Mouse (Mus musculus): ENCODE measurements at regions not wholly inside any gene's neighbourhood (a gene's known extent, or its start where the extent isn't known, plus 50 kb on each side); places are given as distances from the start of the nearest gene placed in this dataset.

GRCm38 (mm10) chr17:51258316-51258715, 79.2 kb upstream of the Tbc1d5 start:
- no peak overlapping the region for H3K9ac ChIP-seq (ENCODE audit: low read depth, low read length)
- H3K9me3 ChIP-seq (replicated peaks; ENCODE audit: control insufficient read depth, low read length): no peaks in the 10 kb centered on the region
- H3K27ac ChIP-seq (ENCODE audit: low read depth, low read length): no peak overlapping the region
- no peak for ATAC-seq (replicated peaks; ENCODE audit: insufficient number of reproducible peaks, low FRiP score, low TSS enrichment)
- no peak overlapping the region for H3K4me2 ChIP-seq
- no peak overlapping the region for H3K4me3 ChIP-seq (ENCODE audit: low read depth, low read length)
- 56% methylated on average over 5 of the region's 5 CpGs for WGBS (ENCODE audit: insufficient replicate concordance)
- no peaks in the 10 kb centered on the region for H3K36me3 ChIP-seq (ENCODE audit: control insufficient read depth, insufficient read depth, low read length)
- no peaks in the 10 kb centered on the region for H3K27me3 ChIP-seq (ENCODE audit: control insufficient read depth, insufficient read depth, low read length)
- H3K4me1 ChIP-seq (ENCODE audit: control insufficient read depth, insufficient read depth, low read length): no peaks in the 10 kb centered on the region

GRCm38 (mm10) chr17:51248543-51248942, 69.4 kb upstream of the Tbc1d5 start:
- no peak overlapping the region for H3K27ac ChIP-seq (ENCODE audit: low read depth, low read length)
- no peak overlapping the region for H3K4me2 ChIP-seq
- H3K9ac ChIP-seq (ENCODE audit: low read depth, low read length): no peak overlapping the region
- no peaks in the 10 kb centered on the region for H3K9me3 ChIP-seq (replicated peaks; ENCODE audit: control insufficient read depth, low read length)
- 36% methylated on average over 6 of the region's 6 CpGs for WGBS (ENCODE audit: insufficient replicate concordance)
- H3K27me3 ChIP-seq (ENCODE audit: control insufficient read depth, insufficient read depth, low read length): no peaks in the 10 kb centered on the region
- no peak for ATAC-seq (replicated peaks; ENCODE audit: insufficient number of reproducible peaks, low FRiP score, low TSS enrichment)
- H3K4me3 ChIP-seq (ENCODE audit: low read depth, low read length): no peak overlapping the region
- H3K4me1 ChIP-seq (ENCODE audit: control insufficient read depth, insufficient read depth, low read length): no peaks in the 10 kb centered on the region
- H3K36me3 ChIP-seq (ENCODE audit: control insufficient read depth, insufficient read depth, low read length): no peaks in the 10 kb centered on the region

DNA sequence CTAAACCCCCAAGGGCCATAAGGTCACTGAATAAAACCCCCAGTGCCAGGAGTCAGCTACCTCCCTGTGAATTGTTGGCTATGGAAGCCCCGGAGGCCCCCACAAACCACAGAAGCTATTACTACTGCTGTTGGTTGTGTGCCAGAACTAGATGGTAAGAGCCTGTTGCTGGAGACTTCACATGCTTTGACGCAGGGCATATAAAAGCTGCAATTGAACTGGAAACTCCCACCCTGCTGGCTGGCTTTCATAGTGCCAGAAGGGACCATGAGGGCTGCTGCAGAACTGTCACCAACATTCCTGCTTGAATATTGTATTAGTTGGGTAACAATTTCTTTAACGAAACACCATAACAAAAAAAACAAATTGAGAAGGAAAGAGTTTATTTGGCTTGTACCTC, 66.9 kb upstream of the Tbc1d5 start:
- Histone ChIP-seq H3K9ac (ENCODE audit: low read depth, low read length) (no peak overlapping the region), H3K4me2 (no peak overlapping the region), H3K9me3 (replicated peaks; ENCODE audit: control insufficient read depth, low read length) (no peaks in the 10 kb centered on the region), H3K27ac (ENCODE audit: low read depth, low read length) (no peak overlapping the region), H3K4me3 (ENCODE audit: low read depth, low read length) (no peak overlapping the region), H3K4me1 (ENCODE audit: control insufficient read depth, insufficient read depth, low read length) (no peaks in the 10 kb centered on the region), H3K36me3 (ENCODE audit: control insufficient read depth, insufficient read depth, low read length) (no peaks in the 10 kb centered on the region), H3K27me3 (ENCODE audit: control insufficient read depth, insufficient read depth, low read length) (no peaks in the 10 kb centered on the region)
- no peak for ATAC-seq (replicated peaks; ENCODE audit: insufficient number of reproducible peaks, low FRiP score, low TSS enrichment)
- WGBS (ENCODE audit: insufficient replicate concordance): 89% methylated on average over 3 of the region's 3 CpGs

DNA sequence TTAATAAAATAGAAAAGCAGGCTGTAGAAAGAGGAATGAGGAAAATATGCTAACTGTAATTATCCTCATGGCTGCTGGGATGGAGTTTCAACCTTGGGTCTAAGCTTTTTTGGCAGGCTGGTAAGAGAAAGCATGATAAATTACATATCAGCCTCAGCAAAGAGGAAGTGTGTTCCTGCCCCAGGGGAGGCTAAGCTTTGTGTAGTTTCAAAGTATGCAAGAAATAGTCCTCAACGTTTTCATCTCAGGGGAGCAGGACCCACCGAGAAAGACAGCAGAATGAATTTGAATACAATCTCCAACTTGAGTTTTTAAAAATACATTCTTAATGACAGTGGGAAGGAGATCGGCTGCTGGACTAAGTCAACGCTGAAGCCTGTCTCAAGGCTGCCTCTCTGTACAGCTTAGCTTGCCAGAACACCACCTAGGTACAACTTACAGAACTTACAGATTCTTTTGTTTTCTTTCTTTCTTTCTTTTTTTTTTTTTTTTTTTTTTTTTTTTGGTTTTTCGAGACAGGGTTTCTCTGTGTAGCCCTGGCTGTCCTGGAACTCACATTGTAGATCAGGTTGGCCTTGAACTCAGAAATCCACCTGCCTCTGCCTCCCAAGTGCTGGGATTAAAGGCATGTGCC, 61.3 kb upstream of the Tbc1d5 start:
- Histone ChIP-seq H3K4me2 (no peak overlapping the region), H3K9me3 (replicated peaks; ENCODE audit: control insufficient read depth, low read length) (no peaks in the 10 kb centered on the region), H3K27ac (ENCODE audit: low read depth, low read length) (no peak overlapping the region), H3K4me3 (ENCODE audit: low read depth, low read length) (no peak overlapping the region), H3K9ac (ENCODE audit: low read depth, low read length) (no peak overlapping the region), H3K36me3 (ENCODE audit: control insufficient read depth, insufficient read depth, low read length) (no peaks in the 10 kb centered on the region), H3K27me3 (ENCODE audit: control insufficient read depth, insufficient read depth, low read length) (no peaks in the 10 kb centered on the region), H3K4me1 (ENCODE audit: control insufficient read depth, insufficient read depth, low read length) (no peaks in the 10 kb centered on the region)
- ATAC-seq (replicated peaks; ENCODE audit: insufficient number of reproducible peaks, low FRiP score, low TSS enrichment): no peak
- 66% methylated on average over 5 of the region's 5 CpGs for WGBS (ENCODE audit: insufficient replicate concordance)

- Histone ChIP-seq H3K4me2 (no peak overlapping the region), H3K36me3 (ENCODE audit: control insufficient read depth, insufficient read depth, low read length) (no peaks in the 10 kb centered on the region), H3K27me3 (ENCODE audit: control insufficient read depth, insufficient read depth, low read length) (no peaks in the 10 kb centered on the region), H3K9ac (ENCODE audit: low read depth, low read length) (no peak overlapping the region), H3K9me3 (replicated peaks; ENCODE audit: control insufficient read depth, low read length) (no peaks in the 10 kb centered on the region), H3K27ac (ENCODE audit: low read depth, low read length) (no peak overlapping the region), H3K4me1 (ENCODE audit: control insufficient read depth, insufficient read depth, low read length) (no peaks in the 10 kb centered on the region), H3K4me3 (ENCODE audit: low read depth, low read length) (no peak overlapping the region)
- ATAC-seq (replicated peaks; ENCODE audit: insufficient number of reproducible peaks, low FRiP score, low TSS enrichment): no peak
- 55% methylated on average over 3 of the region's 3 CpGs for WGBS (ENCODE audit: insufficient replicate concordance)
Measured at GRCm38 (mm10) chr17:51239465-51239864, 60.3 kb upstream of the Tbc1d5 start.
